Mouse (Mus musculus): ENCODE measurements around the gene C2cd2l. TPM values are rescaled to one million over a fixed set of nuclear protein-coding genes. Genes with fewer than 3 reads are reported as not detected.
"Not testable (repeated sequence)": the region's sequence is repeated elsewhere in the genome, so short reads cannot be mapped to it uniquely, and the experiment has no call there.

The C2cd2l gene
- total RNA-seq, 2 experiments from 2014 or later = 19.3 to 25.1 TPM

DNA sequence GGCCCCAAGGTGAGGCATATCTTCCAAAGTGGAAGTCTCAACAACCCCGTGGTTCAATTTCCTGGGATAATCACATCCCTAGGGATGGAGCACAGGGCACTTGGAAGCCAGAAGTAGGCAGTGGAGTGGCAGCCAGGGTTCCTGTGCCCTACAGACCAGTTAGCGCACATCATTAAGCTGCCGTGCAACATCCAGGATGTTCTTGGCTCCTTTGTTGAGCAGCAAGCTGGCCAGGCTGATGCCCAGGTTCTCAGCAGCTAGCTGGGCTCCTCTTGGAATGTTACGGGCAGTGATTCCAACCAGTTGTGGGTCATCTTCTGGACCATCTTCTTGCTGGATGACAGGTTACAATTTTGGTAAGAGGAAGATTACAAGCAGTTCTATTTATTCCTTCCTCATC, 16.4 kb upstream of the C2cd2l start:
- not testable (repeated sequence) for DNase-seq

DNA sequence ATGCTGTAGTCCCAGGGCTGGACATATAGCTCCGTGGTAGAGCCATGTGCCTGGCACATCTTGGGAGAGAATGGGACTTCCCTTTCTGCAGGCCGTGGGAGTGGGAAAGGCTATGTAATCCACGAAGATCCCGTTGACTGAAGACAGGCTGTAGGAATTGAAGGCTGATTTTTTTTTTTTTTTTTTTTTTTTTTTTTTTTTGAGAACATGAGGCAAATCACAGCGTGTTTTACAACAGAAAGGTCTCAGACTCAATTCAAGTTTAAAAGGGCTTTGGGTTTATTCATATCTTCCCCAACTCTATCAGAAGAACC, 16.0 kb upstream of the C2cd2l start:
- DNase-seq = no peak

GRCm38 (mm10) chr9:44335331-44336092, 15.4 kb upstream of the C2cd2l start:
- DNase-seq = peak; percentile 58

GRCm38 (mm10) chr9:44334396-44335330, 14.6 kb upstream of the C2cd2l start, which contains the start of gene H2afx:
H2afx (plus strand) TSS chr9:44334694.
- peak; percentile 99 for DNase-seq

- DNase-seq = no peak
These were observed 13.0 kb upstream of the C2cd2l start for GRCm38 (mm10) chr9:44332918-44333638.

GRCm38 (mm10) chr9:44330736-44331135, 10.7 kb upstream of the C2cd2l start:
- no peak for DNase-seq

DNA sequence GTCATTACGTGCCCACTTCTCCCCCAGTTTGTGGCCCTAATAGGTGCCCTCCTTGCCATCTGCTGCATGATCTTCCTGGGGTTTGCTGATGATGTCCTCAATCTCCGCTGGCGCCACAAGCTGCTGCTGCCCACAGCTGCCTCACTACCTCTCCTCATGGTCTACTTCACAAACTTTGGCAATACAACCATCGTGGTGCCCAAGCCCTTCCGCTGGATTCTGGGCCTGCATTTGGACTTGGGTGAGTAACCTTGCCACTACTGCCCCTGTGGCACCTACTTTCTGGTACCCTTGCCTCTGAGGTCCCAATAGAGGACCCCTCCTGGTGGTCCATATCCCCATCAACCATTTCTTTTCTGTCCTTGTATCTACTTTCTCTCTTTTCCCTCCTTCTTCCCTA, 7.8 kb upstream of the C2cd2l start:
- no peak for DNase-seq

- DNase-seq = no peak
These were observed 7.1 kb upstream of the C2cd2l start for GRCm38 (mm10) chr9:44327064-44327711.

- peak; percentile 86 for DNase-seq
These were observed 6.4 kb upstream of the C2cd2l start for GRCm38 (mm10) chr9:44326371-44327063.

DNA sequence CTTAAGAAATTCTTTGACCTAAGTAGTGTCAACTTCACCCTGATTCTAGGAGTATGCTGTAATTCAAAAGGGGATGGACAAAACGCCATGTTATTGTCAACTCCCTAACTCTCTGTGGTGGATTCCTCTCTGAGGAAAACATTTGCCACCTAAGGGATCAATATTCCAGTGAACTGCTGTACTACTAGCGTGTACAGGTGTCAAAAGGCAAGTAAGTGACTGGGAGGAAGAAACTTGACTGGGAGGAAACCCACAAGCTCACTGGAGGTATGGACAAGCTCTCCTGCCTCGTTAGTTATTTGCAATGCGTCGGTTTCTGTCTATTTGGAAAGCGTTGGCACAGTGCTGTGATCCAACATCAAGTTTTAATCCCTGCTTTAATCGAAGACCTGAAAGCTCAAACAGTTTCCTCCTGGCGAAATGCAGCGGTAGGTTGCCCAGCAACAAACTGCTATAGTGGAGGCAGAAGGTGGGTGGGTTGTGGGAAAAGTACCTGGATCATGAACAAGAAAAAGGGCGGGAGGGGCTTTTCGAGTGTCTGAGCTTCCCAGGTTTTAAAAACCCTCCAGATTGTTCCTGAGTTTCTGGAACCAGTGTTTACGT, 5.8 kb upstream of the C2cd2l start, which contains the start of gene Dpagt1:
TSS of gene Dpagt1 (plus strand) at position 252 of the 603 bp plus-strand sequence.
- no peak for DNase-seq

GRCm38 (mm10) chr9:44325032-44325767, 5.1 kb upstream of the C2cd2l start:
- DNase-seq = not testable (repeated sequence)

DNA sequence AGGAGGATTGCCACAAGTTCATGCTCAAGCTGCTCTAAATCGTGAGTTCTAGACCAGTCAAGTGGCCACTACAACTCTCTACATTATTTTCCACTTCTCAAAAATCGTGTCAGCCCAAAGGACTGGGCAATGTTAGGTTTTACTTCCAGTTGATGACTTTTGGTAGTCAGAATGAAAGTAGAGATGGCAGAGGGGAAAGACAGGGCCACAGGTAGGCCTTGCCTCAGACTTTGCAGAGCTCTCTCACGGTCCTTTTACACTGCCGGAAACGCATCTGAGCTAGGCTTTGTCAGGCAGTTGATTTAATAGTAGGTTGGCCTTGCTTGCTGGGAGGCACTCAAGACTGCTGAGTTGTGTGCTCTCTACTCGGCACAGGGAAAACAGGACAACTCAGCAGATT, 4.1 kb upstream of the C2cd2l start:
- peak; percentile 60 for DNase-seq

DNA sequence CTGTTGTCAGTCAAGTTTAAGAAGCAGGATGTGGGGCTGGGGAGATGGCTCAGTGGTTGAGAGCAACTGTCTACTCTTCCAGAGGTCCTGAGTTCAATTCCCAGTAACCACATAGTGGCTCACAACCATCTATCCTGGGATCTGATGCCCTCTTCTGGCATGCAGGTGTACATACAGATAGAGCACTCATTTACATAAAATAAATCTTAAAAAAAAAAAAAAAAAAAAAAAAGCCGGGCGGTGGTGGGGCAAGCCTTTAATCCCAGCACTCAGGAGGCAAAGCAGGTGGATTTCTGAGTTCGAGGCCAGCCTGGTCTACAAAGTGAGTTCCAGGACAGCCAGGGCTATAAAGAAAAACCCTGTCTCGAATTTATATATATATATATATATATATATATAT, 3.6 kb upstream of the C2cd2l start:
- not testable (repeated sequence) for DNase-seq

DNA sequence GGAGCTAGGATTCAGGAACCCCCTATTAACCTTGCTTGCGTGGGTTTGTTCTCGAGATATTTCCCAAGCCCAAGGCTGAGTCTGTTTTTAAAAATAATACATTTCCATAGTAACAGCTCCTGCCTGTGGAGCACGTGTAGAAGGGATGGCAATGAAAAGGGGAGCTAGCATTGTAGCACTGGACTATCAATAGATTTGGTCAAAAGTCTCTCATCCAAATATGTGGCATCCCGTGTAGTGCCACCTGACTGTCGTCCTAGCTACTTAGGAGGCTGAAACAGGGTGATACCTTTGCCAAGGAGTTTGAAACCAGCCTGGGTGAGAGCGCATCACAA, 681 bp upstream of the C2cd2l start:
- DNase-seq = no peak

DNA sequence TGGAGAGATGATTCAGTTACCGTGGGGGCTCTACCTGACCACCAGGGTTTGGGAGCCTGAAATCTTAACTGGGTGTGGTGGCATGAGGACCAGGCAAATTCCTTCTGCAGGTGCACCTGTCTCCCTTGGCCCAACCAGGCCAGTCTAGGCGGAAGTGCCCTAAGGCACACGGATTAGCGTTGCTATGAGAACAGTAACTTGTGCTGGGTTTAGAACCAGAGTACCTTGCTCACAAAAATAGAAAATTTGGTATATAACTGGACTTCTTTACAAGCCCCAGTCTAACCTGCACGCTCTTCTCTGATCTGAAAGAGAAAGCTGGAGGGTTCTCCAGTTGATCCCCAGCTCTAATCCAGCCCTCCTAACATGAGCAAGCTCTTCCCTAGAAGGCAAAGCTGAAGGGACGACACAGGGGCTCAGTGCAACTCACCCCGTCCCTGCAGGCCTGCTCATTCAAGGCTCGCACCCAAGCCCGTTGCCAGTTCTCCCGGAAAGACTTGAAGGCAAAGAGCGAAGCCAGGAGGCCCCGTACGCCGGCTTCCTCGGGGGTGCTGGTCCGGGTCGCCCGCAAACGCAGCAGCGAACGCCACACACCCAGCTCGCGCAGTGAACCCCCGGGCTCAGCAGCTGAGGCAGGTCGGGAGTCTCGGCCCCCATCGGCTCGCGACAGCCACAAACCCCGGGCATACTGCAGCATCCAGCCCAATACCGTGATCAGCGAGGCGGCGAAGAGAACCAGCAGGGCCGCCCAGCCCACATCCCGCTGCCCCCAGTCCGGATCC, 789 bp downstream of the C2cd2l start:
- DNase-seq = peak; percentile 56

- DNase-seq = no peak
These were observed 1.3 kb downstream of the C2cd2l start for GRCm38 (mm10) chr9:44318826-44319095.

GRCm38 (mm10) chr9:44318076-44318825, 1.8 kb downstream of the C2cd2l start:
- peak; percentile 46 for DNase-seq

GRCm38 (mm10) chr9:44317452-44317851, 2.6 kb downstream of the C2cd2l start:
- no peak for DNase-seq

- DNase-seq = no peak
These were observed 5.2 kb downstream of the C2cd2l start for GRCm38 (mm10) chr9:44314910-44315309.

Measured in adrenal gland, postnatal 10 days (tissue).